20 mouse cellular contexts compared by ENCODE assay signal in genomic region chr15:66438673-66439072, GRCm38 (mm10).
"Had no signal": no experiment of that assay in that cellular context is flagged by ENCODE, and none has a peak within 500 bp of the region (broad histone marks: within the 10 kb centered on the region; RNA-seq: fewer than 3 reads in every experiment).

No protein-coding gene starts in this region.

- ATAC-seq: liver, postnatal 0 days; lung, postnatal 0 days; midbrain, embryonic 15.5 days had no signal

- H3K9me3 ChIP-seq: limb, embryonic 12.5 days; limb, embryonic 15.5 days; midbrain, embryonic 12.5 days; midbrain, embryonic 15.5 days; neural tube, embryonic 12.5 days; neural tube, embryonic 15.5 days had no signal

- DNase-seq: kidney, postnatal 14 days; kidney, postnatal 4 days; left cerebral cortex, postnatal 4 days; liver, postnatal 0 days; lung, embryonic 14.5 days; right cerebral cortex, adult 18-20 months; right cerebral cortex, postnatal 14 days; right cerebral cortex, postnatal 4 days; thymus, postnatal 25 days had no signal

- H3K27ac ChIP-seq: limb, embryonic 12.5 days; limb, embryonic 15.5 days; liver, embryonic 14.5 days; macrophage; midbrain, embryonic 12.5 days; midbrain, embryonic 15.5 days; neural tube, embryonic 12.5 days; neural tube, embryonic 15.5 days; stomach, postnatal 0 days had no signal

- H3K4me1 ChIP-seq: limb, embryonic 12.5 days; limb, embryonic 15.5 days; midbrain, embryonic 12.5 days; midbrain, embryonic 15.5 days; neural tube, embryonic 12.5 days had no signal

- H3K4me2 ChIP-seq: limb, embryonic 12.5 days; limb, embryonic 15.5 days; liver, embryonic 11.5 days; lung, embryonic 14.5 days; midbrain, embryonic 12.5 days; midbrain, embryonic 15.5 days; neural tube, embryonic 12.5 days; neural tube, embryonic 15.5 days had no signal

- H3K36me3 ChIP-seq: limb, embryonic 12.5 days; limb, embryonic 15.5 days; midbrain, embryonic 12.5 days; midbrain, embryonic 15.5 days; neural tube, embryonic 12.5 days; neural tube, embryonic 15.5 days had no signal

- H3K4me3 ChIP-seq: limb, embryonic 12.5 days; limb, embryonic 15.5 days; midbrain, embryonic 12.5 days; midbrain, embryonic 15.5 days; neural tube, embryonic 12.5 days; neural tube, embryonic 15.5 days had no signal

- H3K27me3 ChIP-seq: limb, embryonic 12.5 days; limb, embryonic 15.5 days; midbrain, embryonic 12.5 days; midbrain, embryonic 15.5 days; neural tube, embryonic 12.5 days; neural tube, embryonic 15.5 days had no signal

- H3K9ac ChIP-seq: limb, embryonic 12.5 days; limb, embryonic 15.5 days; liver, embryonic 14.5 days; liver, postnatal 0 days; lung, embryonic 14.5 days; midbrain, embryonic 12.5 days; midbrain, embryonic 15.5 days; neural tube, embryonic 12.5 days; neural tube, embryonic 15.5 days had no signal
